Mouse (Mus musculus): Measurements from ENCODE around the gene Mplkip. TPM values are rescaled to one million over a fixed set of nuclear protein-coding genes. Genes with fewer than 3 reads are reported as not detected.

Mplkip gene
- polyA plus RNA-seq, 1 experiment from 2014 or later, result 17.4 TPM

GRCm38 (mm10) chr13:17693816-17694215 lies 1.2 kb upstream of the Mplkip start:
- no peak for TF ChIP-seq CTCF (IDR thresholded peaks at IDR 0.05; ENCODE audit: low read depth)
- no peak for TF ChIP-seq EP300 (IDR thresholded peaks at IDR 0.05; ENCODE audit: low read depth)
- Histone ChIP-seq H3K4me1 (ENCODE audit: insufficient read depth) (peaks cover 12% of the 10 kb centered on the region), H3K9me3 (ENCODE audit: low read length) (no peaks in the 10 kb centered on the region), H3K27ac (ENCODE audit: low read depth) (peak overlapping the region; percentile 100; the same call in 1 of the 2 replicates), H3K4me3 (ENCODE audit: low read depth, low read length) (peak overlapping the region; percentile 95), H3K36me3 (replicated peaks; ENCODE audit: insufficient read depth, low read length) (no peaks in the 10 kb centered on the region), H3K4me2 (ENCODE audit: low read depth, low read length) (peak overlapping the region; percentile 73), H3K27me3 (ENCODE audit: insufficient read depth, low read length) (no peaks in the 10 kb centered on the region), H3K9ac (replicated peaks) (peak overlapping the region; percentile 87; the same call in 1 of the 2 replicates)
- no peak for ATAC-seq
- DNase-seq, result no peak
- WGBS (ENCODE audit: insufficient replicate concordance), result 52% methylated on average over 5 of the region's 5 CpGs

GRCm38 (mm10) chr13:17694414-17694813 lies 578 bp upstream of the Mplkip start:
- no peak for TF ChIP-seq CTCF (IDR thresholded peaks at IDR 0.05; ENCODE audit: low read depth)
- no peak for TF ChIP-seq EP300 (IDR thresholded peaks at IDR 0.05; ENCODE audit: low read depth)
- no peaks in the 10 kb centered on the region for H3K9me3 ChIP-seq (ENCODE audit: low read length)
- H3K36me3 ChIP-seq (replicated peaks; ENCODE audit: insufficient read depth, low read length), result no peaks in the 10 kb centered on the region
- H3K4me2 ChIP-seq (ENCODE audit: low read depth, low read length), result peak overlapping the region; percentile 73
- H3K4me3 ChIP-seq (ENCODE audit: low read depth, low read length), result peak overlapping the region; percentile 95
- no peaks in the 10 kb centered on the region for H3K27me3 ChIP-seq (ENCODE audit: insufficient read depth, low read length)
- ATAC-seq, result peak; percentile 26
- H3K9ac ChIP-seq (replicated peaks), result peak overlapping the region; percentile 87
- H3K27ac ChIP-seq (ENCODE audit: low read depth), result peak overlapping the region; percentile 100
- DNase-seq, result no peak
- 1% methylated on average over 20 of the region's 25 CpGs for WGBS (ENCODE audit: insufficient replicate concordance)
- H3K4me1 ChIP-seq (ENCODE audit: insufficient read depth), result peaks cover 12% of the 10 kb centered on the region

- Histone ChIP-seq H3K9me3 (ENCODE audit: low read length) (no peaks in the 10 kb centered on the region), H3K27me3 (ENCODE audit: insufficient read depth, low read length) (no peaks in the 10 kb centered on the region), H3K36me3 (replicated peaks; ENCODE audit: insufficient read depth, low read length) (no peaks in the 10 kb centered on the region), H3K4me3 (ENCODE audit: low read depth, low read length) (peak overlapping the region; percentile 95), H3K9ac (replicated peaks) (peak overlapping the region; percentile 99), H3K4me1 (ENCODE audit: insufficient read depth) (peaks cover 12% of the 10 kb centered on the region), H3K4me2 (ENCODE audit: low read depth, low read length) (peak overlapping the region; percentile 73), H3K27ac (ENCODE audit: low read depth) (peak overlapping the region; percentile 100)
- no peak for DNase-seq
- WGBS (ENCODE audit: insufficient replicate concordance), result 3% methylated on average over 7 of the region's 7 CpGs
- no peak for ATAC-seq
- TF ChIP-seq CTCF (IDR thresholded peaks at IDR 0.05; ENCODE audit: low read depth), result no peak
- no peak for TF ChIP-seq EP300 (IDR thresholded peaks at IDR 0.05; ENCODE audit: low read depth)
These were observed 1.0 kb downstream of the Mplkip start for GRCm38 (mm10) chr13:17695898-17696580.

DNA sequence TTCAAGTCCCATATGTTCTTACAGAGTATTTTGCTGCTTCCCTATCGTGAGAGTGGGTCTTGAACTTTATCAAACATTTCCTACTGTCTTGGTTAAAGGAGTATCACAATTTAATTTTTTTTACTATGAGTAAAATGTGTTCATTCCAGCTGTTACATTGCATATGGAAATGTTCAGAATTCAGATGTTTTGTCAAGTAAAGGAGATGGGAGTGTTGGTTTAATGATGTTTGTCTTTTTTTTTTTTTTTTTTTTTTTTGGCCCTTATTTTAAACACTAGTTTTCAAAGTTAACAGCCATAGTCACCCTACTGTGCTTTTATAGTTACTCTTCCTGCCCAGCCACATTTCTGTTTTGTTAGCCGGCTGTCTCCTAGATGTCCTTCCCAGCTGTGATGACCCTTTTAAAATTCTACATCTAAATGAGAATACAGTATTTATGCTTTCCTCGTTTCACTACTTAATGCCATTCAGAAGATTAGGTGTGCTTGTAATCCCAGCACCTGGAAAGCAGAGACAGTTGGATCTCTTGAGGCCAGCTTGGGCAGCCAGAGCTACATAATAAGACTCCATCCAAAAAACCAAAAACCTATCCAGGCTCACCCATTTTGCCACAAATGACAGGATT lies 5.2 kb downstream of the Mplkip start:
- H3K4me2 ChIP-seq (ENCODE audit: low read depth, low read length), result no peak overlapping the region
- no peaks in the 10 kb centered on the region for H3K36me3 ChIP-seq (replicated peaks; ENCODE audit: insufficient read depth, low read length)
- H3K27ac ChIP-seq (ENCODE audit: low read depth), result no peak overlapping the region
- no peaks in the 10 kb centered on the region for H3K27me3 ChIP-seq (ENCODE audit: insufficient read depth, low read length)
- peaks cover 6% of the 10 kb centered on the region for H3K4me1 ChIP-seq (ENCODE audit: insufficient read depth)
- no peak overlapping the region for H3K4me3 ChIP-seq (ENCODE audit: low read depth, low read length)
- DNase-seq, result no peak
- no peak overlapping the region for H3K9ac ChIP-seq (replicated peaks)
- ATAC-seq, result no peak
- H3K9me3 ChIP-seq (ENCODE audit: low read length), result no peaks in the 10 kb centered on the region
- TF ChIP-seq EP300 (IDR thresholded peaks at IDR 0.05; ENCODE audit: low read depth) (no peak), CTCF (IDR thresholded peaks at IDR 0.05; ENCODE audit: low read depth) (no peak)
- 75% methylated on average over 3 of the region's 3 CpGs for WGBS (ENCODE audit: insufficient replicate concordance)

DNA sequence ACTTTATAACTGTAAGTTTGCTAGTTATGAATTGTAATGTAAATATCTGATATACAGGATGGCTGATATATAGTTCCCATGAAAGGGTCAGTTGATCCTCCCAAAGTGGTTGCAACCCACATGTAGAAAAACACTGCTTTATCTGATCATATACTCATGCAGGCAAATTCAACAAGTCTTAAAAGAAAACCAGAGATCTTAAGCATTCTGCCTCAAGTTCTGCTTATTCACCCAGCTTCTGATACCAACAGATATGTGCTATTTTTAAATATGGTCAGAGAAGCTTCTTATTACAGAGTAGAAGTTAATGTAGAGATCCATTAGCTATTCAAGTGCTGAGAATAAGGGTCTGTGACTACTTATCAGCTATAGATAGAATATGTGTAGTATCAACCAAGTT lies 6.3 kb downstream of the Mplkip start:
- no peak for ATAC-seq
- Histone ChIP-seq H3K4me2 (ENCODE audit: low read depth, low read length) (no peak overlapping the region), H3K36me3 (replicated peaks; ENCODE audit: insufficient read depth, low read length) (no peaks in the 10 kb centered on the region), H3K9ac (replicated peaks) (no peak overlapping the region), H3K27ac (ENCODE audit: low read depth) (no peak overlapping the region), H3K27me3 (ENCODE audit: insufficient read depth, low read length) (no peaks in the 10 kb centered on the region), H3K9me3 (ENCODE audit: low read length) (no peaks in the 10 kb centered on the region), H3K4me3 (ENCODE audit: low read depth, low read length) (no peak overlapping the region), H3K4me1 (ENCODE audit: insufficient read depth) (peaks cover 6% of the 10 kb centered on the region)
- no peak for DNase-seq
- TF ChIP-seq EP300 (IDR thresholded peaks at IDR 0.05; ENCODE audit: low read depth), result no peak
- TF ChIP-seq CTCF (IDR thresholded peaks at IDR 0.05; ENCODE audit: low read depth), result no peak

GRCm38 (mm10) chr13:17702311-17702710 lies 7.3 kb downstream of the Mplkip start:
- H3K27ac ChIP-seq (ENCODE audit: low read depth), result no peak overlapping the region
- H3K36me3 ChIP-seq (replicated peaks; ENCODE audit: insufficient read depth, low read length), result no peaks in the 10 kb centered on the region
- no peaks in the 10 kb centered on the region for H3K27me3 ChIP-seq (ENCODE audit: insufficient read depth, low read length)
- H3K4me2 ChIP-seq (ENCODE audit: low read depth, low read length), result no peak overlapping the region
- no peak overlapping the region for H3K9ac ChIP-seq (replicated peaks)
- H3K9me3 ChIP-seq (ENCODE audit: low read length), result no peaks in the 10 kb centered on the region
- peaks cover 3% of the 10 kb centered on the region; the same call in 1 of the 2 replicates for H3K4me1 ChIP-seq (ENCODE audit: insufficient read depth)
- no peak for DNase-seq
- H3K4me3 ChIP-seq (ENCODE audit: low read depth, low read length), result no peak overlapping the region
- TF ChIP-seq EP300 (IDR thresholded peaks at IDR 0.05; ENCODE audit: low read depth) (no peak), CTCF (IDR thresholded peaks at IDR 0.05; ENCODE audit: low read depth) (no peak)
- ATAC-seq, result no peak

All from liver, postnatal 0 days (tissue).